Mouse (Mus musculus): ENCODE measurements at regions not wholly inside any gene's neighbourhood (a gene's known extent, or its start where the extent isn't known, plus 50 kb on each side); places are given as distances from the start of the nearest gene placed in this dataset.

DNA sequence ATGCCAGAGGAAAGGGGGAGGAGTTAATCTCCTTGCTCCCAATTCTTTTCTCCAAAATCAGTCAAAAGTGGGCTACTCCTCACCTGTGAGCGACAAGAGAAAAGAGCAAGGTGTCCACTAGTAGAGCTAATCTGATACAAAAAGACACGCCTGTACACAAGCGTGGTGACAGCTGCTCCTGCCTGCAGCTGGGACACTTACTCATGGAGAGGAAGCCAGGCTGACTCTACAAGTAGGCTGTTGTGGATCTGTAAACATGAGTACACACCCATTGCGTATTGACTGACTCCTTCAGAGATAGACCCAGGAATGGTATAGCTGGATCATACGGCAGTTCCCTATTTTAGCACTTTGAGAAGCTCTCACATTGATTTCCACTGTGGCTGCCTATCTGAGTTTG is 129.7 kb downstream of the Nuak1 start:
- DNase-seq (ENCODE audit: low spot score): no peak

DNA sequence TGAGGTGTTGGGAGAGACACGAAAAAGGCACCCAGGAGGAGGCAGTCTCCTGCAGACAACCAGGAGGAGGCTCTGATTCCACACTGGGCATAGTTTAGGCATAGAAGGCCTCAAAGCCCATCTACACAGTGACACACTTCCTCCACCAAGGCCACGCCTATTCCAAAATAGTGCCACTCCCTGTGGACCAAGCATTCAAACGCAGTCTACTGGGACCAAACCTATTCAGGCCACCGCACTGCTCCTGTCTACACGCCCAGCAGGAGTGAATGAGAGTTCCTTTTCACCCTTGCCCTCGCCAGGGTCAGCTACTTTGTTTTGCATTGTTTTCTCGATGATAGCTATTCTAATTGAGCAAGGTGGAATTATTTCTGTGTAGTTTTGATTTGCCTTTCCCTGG is 127.7 kb downstream of the Nuak1 start:
- DNase-seq (ENCODE audit: low spot score): no peak

GRCm38 (mm10) chr10:84316857-84317256 is 123.5 kb downstream of the Nuak1 start:
- no peak for DNase-seq (ENCODE audit: low spot score)

GRCm38 (mm10) chr10:84317960-84318359 is 122.4 kb downstream of the Nuak1 start:
- DNase-seq (ENCODE audit: low spot score): no peak

Data from layer of hippocampus, adult 9-10 months (tissue).